Mouse (Mus musculus) stomach, embryonic 14.5 days (tissue): Measurements from ENCODE around the gene Crim1. TPM values are rescaled to one million over a fixed set of nuclear protein-coding genes. Genes with fewer than 3 reads are reported as not detected.

Experiments
- ATAC-seq: fragments of 200-750 bp; cut with Nextera tagmentation; 2 replicates; pipeline ENCODE4 v1.8.0; 2017; ENCODE audit warnings: low read depth, moderate TSS enrichment; ENCODE audit not compliant: insufficient number of reproducible peaks, insufficient read depth, low FRiP score
- H3K27ac ChIP-seq: fragments of 300-500 bp; sonication (generic); 2 replicates; pipeline ENCODE4 v1.5.1; 2014; ENCODE audit warnings: mild to moderate bottlenecking, low read length, moderate library complexity, mixed read lengths
- H3K27me3 ChIP-seq: fragments of 300-500 bp; sonication (generic); 2 replicates; pipeline ENCODE4 v1.6.1; 2014; ENCODE audit warnings: low read length, control low read depth, mixed read lengths; ENCODE audit not compliant: control insufficient read depth, insufficient read depth
- H3K36me3 ChIP-seq: fragments of 300-500 bp; sonication (generic); 2 replicates; pipeline ENCODE4 v1.6.1; 2014; ENCODE audit warnings: mild to moderate bottlenecking, control low read depth, low read length, moderate library complexity, mixed read lengths; ENCODE audit not compliant: control insufficient read depth, insufficient read depth
- H3K4me1 ChIP-seq: fragments of 300-500 bp; sonication (generic); 2 replicates; pipeline ENCODE4 v1.6.1; 2014; ENCODE audit warnings: low read length, control low read depth, mixed read lengths; ENCODE audit not compliant: control insufficient read depth, insufficient read depth
- H3K4me2 ChIP-seq: fragments of 300-500 bp; sonication (generic); replicated peaks from 2 replicates; pipeline ENCODE4 v1.6.1; 2014; ENCODE audit warnings: low read depth, low read length, control low read depth
- H3K4me3 ChIP-seq: fragments of 300-500 bp; sonication (generic); 2 replicates; pipeline ENCODE4 v1.5.1; 2014; ENCODE audit warnings: low read depth, low read length, control low read depth
- H3K9ac ChIP-seq: fragments of 300-500 bp; sonication (generic); replicated peaks from 2 replicates; pipeline ENCODE4 v1.6.1; 2014; ENCODE audit warnings: low read depth, mild to moderate bottlenecking, control low read depth, low read length, moderate library complexity, mixed read lengths
- H3K9me3 ChIP-seq: fragments of 300-500 bp; sonication (generic); 2 replicates; pipeline ENCODE4 v1.6.1; 2016; ENCODE audit warnings: low read depth, low read length, control low read depth; ENCODE audit not compliant: control insufficient read depth
- WGBS: fragments of 180-500 bp; shearing (Covaris S2); extraction: QIAGEN DNeasy Blood & Tissue Kit; methylation state at CpG from one replicate; pipeline ENCODE4 v1.1.7; 2014; 5-methylcytosine and 5-hydroxymethylcytosine counted together
- polyA plus RNA-seq: library from polyadenylated mRNA; unstranded; fragments of >200 nt; fragmentation: Nextera tagmentation; extraction: Ambion mirVana; gene quantifications from 2 replicates; pipeline ENCODE4 v1.2.1, GENCODE M21; 2014

The Crim1 gene
- polyA plus RNA-seq, 1 experiment from 2014 or later: 4.9 TPM

- H3K27ac ChIP-seq: no peak overlapping the region
- no peak for ATAC-seq
- H3K4me3 ChIP-seq: no peak overlapping the region
- H3K4me1 ChIP-seq: peaks cover 12% of the 10 kb centered on the region
- no peaks in the 10 kb centered on the region for H3K9me3 ChIP-seq
- no peaks in the 10 kb centered on the region for H3K27me3 ChIP-seq
- peaks cover 6% of the 10 kb centered on the region; the same call in 1 of the 2 replicates for H3K36me3 ChIP-seq
- no peak overlapping the region for H3K9ac ChIP-seq
- 84% methylated on average over 9 of the region's 9 CpGs for WGBS
- H3K4me2 ChIP-seq: no peak overlapping the region
Observed at GRCm38 (mm10) chr17:78403804-78404203, 203.8 kb downstream of the Crim1 start.

GRCm38 (mm10) chr17:78405336-78405735 lies 205.3 kb downstream of the Crim1 start:
- Histone ChIP-seq H3K4me3 (no peak overlapping the region), H3K27me3 (no peaks in the 10 kb centered on the region), H3K9ac (no peak overlapping the region), H3K9me3 (no peaks in the 10 kb centered on the region), H3K4me2 (no peak overlapping the region), H3K36me3 (peaks cover 7% of the 10 kb centered on the region; the same call in 1 of the 2 replicates), H3K27ac (no peak overlapping the region), H3K4me1 (peaks cover 7% of the 10 kb centered on the region)
- no peak for ATAC-seq
- WGBS: 97% methylated on average over 3 of the region's 3 CpGs

- Histone ChIP-seq H3K9me3 (no peaks in the 10 kb centered on the region), H3K4me1 (no peaks in the 10 kb centered on the region; the same call in 1 of the 2 replicates), H3K27ac (no peak overlapping the region), H3K4me3 (no peak overlapping the region), H3K36me3 (peaks cover 9% of the 10 kb centered on the region; the same call in 1 of the 2 replicates), H3K27me3 (no peaks in the 10 kb centered on the region), H3K9ac (no peak overlapping the region), H3K4me2 (no peak overlapping the region)
- 89% methylated on average over 10 of the region's 10 CpGs for WGBS
- ATAC-seq: no peak
Observed at GRCm38 (mm10) chr17:78406854-78407253, 206.8 kb downstream of the Crim1 start.

- Histone ChIP-seq H3K4me3 (no peak overlapping the region), H3K4me2 (no peak overlapping the region), H3K9ac (no peak overlapping the region), H3K9me3 (no peaks in the 10 kb centered on the region), H3K36me3 (peaks cover 11% of the 10 kb centered on the region; the same call in 1 of the 2 replicates), H3K27me3 (no peaks in the 10 kb centered on the region), H3K27ac (no peak overlapping the region), H3K4me1 (no peaks in the 10 kb centered on the region; the same call in 1 of the 2 replicates)
- 69% methylated on average over 4 of the region's 4 CpGs for WGBS
- no peak for ATAC-seq
Observed at GRCm38 (mm10) chr17:78407581-78407980, 207.5 kb downstream of the Crim1 start.

GRCm38 (mm10) chr17:78408386-78408785 lies 208.3 kb downstream of the Crim1 start:
- ATAC-seq: no peak
- Histone ChIP-seq H3K9ac (no peak overlapping the region), H3K4me1 (no peaks in the 10 kb centered on the region; the same call in 1 of the 2 replicates), H3K36me3 (peaks cover 11% of the 10 kb centered on the region; the same call in 1 of the 2 replicates), H3K27ac (no peak overlapping the region), H3K4me2 (no peak overlapping the region), H3K9me3 (no peaks in the 10 kb centered on the region), H3K27me3 (no peaks in the 10 kb centered on the region), H3K4me3 (no peak overlapping the region)
- WGBS: 83% methylated on average over 10 of the region's 10 CpGs

- Histone ChIP-seq H3K36me3 (peaks cover 7% of the 10 kb centered on the region; the same call in 1 of the 2 replicates), H3K27ac (no peak overlapping the region), H3K9ac (no peak overlapping the region), H3K4me3 (no peak overlapping the region), H3K9me3 (no peaks in the 10 kb centered on the region), H3K4me1 (no peaks in the 10 kb centered on the region), H3K4me2 (no peak overlapping the region), H3K27me3 (no peaks in the 10 kb centered on the region)
- 0 out of 2 replicates have a peak, but pooled peaks have one; percentile 33 for ATAC-seq
- 59% methylated on average over 2 of the region's 2 CpGs for WGBS
Observed at GRCm38 (mm10) chr17:78409900-78410299, 209.9 kb downstream of the Crim1 start.

GRCm38 (mm10) chr17:78415255-78415654 lies 215.2 kb downstream of the Crim1 start:
- Histone ChIP-seq H3K4me2 (no peak overlapping the region), H3K4me3 (no peak overlapping the region), H3K27me3 (no peaks in the 10 kb centered on the region), H3K36me3 (peaks cover 4% of the 10 kb centered on the region; the same call in 1 of the 2 replicates), H3K4me1 (no peaks in the 10 kb centered on the region), H3K9me3 (no peaks in the 10 kb centered on the region), H3K9ac (no peak overlapping the region), H3K27ac (no peak overlapping the region)
- 81% methylated on average over 2 of the region's 2 CpGs for WGBS
- no peak for ATAC-seq

GRCm38 (mm10) chr17:78417381-78418281 lies 217.6 kb downstream of the Crim1 start, which contains the start of gene Fez2:
Fez2 (minus strand) TSS chr17:78418152.
- H3K9me3 ChIP-seq: no peaks in the 10 kb centered on the region
- no peaks in the 10 kb centered on the region for H3K4me1 ChIP-seq
- H3K4me2 ChIP-seq: peak within 1 kb of the TSS; percentile 48
- H3K27me3 ChIP-seq: no peaks in the 10 kb centered on the region
- ATAC-seq: peak; percentile 95
- peak within 1 kb of the TSS; percentile 95 for H3K27ac ChIP-seq
- H3K36me3 ChIP-seq: no peaks in the 10 kb centered on the region
- H3K4me3 ChIP-seq: peak within 1 kb of the TSS; percentile 76
- H3K9ac ChIP-seq: peak within 1 kb of the TSS; percentile 68
- under 1% methylated on average over 51 of the region's 67 CpGs for WGBS
